Mouse (Mus musculus) pancreas, adult 10 weeks (tissue): ENCODE data around the gene Il1b. TPM values are rescaled to one million over a fixed set of nuclear protein-coding genes. Genes with fewer than 3 reads are reported as not detected.

Experiments used
- polyA plus RNA-seq: library from polyadenylated mRNA; stranded (reverse); fragments of 350-450 nt; fragmentation: Illumina TruSeq; extraction: RNeasy Lipid Tissue Mini Kit (QIAGEN cat#74804); gene quantifications from one replicate; pipeline ENCODE4 v1.2.3, GENCODE M21; 2015; ENCODE audit warnings: low read depth, low replicate concordance; ENCODE audit not compliant: insufficient read depth

Gene Il1b
- not detected for polyA plus RNA-seq

DNA sequence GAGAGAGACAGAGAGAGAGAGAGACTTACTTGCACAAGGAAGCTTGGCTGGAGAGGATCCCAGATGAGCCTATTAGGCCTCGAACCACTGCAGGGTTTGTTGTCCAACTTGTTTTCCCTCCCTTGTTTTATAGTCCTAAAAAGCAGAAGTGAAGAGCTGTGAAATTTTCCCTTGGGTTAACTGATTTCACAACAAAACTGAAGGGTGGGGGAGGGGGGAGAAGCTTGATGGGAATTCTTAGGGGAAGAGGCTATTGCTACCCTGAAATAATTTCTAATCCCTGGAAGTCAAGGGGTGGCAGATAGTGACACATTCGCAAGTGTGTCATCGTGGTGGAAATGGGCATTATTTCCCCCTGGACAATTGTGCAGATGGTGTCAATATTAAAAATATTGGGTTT, at the start of gene Il1b:
Gene Il1b, minus strand, starts transcription at position 101 of the 400 bp plus-strand sequence.

Other genes starting within 250 kb of the Il1b start
- gene Chchd5, start 241.4 kb downstream of the Il1b start, polyA plus RNA-seq, result 6.9 TPM
- gene Slc20a1, start 172.4 kb downstream of the Il1b start, polyA plus RNA-seq, result 5.1 TPM
- 0.26 TPM for gene Ckap2l, start 73.9 kb downstream of the Il1b start, polyA plus RNA-seq
- gene Il1a, start 61.2 kb downstream of the Il1b start, polyA plus RNA-seq, result not detected
- gene F830045P16Rik, start 165.5 kb upstream of the Il1b start, polyA plus RNA-seq, result not detected
- gene Sirpa, start 221.7 kb upstream of the Il1b start, polyA plus RNA-seq, result 13.7 TPM